Mouse (Mus musculus): ENCODE data around the gene Crabp2.

Crabp2 gene

DNA sequence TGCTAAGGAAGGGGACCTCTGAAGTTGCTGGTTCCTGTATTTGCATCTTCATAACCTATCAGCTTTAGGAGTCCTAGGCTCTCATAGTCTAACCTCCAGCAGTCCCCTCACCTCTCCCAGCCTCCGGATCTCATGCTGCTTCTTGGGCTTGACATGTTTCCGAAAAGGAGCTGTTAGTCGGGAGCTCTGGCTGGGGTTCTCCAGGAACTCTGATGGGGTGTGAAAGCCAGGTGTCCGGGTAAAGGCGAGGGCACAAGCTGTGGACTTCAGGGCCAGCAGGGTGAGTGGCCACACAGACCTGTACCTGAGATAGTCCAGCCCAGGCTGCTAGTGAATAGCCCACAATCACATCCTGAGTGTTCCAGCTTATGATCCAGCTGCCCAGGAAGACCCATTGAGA, 21.0 kb upstream of the Crabp2 start:
- no peak for DNase-seq (ENCODE audit: low read depth, low spot score)

DNA sequence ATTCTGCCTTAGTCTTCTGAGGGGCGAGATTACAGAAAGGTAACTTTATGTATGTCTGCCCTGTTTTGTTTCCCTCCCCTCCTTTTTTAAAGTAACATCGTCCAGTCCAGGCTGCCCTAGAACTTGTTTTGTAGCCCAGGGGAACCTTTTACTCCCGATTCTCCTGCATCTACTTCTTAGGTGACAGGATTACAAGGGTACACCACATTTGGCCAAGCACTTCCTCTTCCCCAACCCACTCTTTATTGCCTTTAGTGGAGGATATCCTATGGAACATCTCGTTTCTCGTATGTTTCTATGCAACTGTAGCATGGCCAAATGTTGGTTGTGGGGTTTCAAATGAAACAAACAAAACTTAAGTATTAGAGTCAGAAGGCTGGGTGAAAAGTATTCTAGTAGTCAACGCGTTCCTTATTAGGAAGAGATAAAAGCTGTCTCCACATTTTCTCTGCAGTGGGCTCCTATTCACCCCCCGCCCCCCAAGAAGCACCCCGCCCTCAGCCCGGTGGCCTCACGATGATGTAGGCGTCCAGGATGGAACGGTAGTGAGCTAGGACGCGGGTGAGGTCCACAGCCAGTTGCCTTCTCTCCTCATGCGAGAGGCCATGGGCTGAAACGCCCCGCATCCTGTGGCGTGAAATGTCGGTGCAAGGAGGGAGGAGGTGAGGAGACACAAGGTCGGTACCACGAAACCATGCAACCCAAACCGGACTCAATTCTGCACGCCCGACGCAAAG, 19.0 kb upstream of the Crabp2 start:
- no peak for DNase-seq (ENCODE audit: low read depth, low spot score)

DNA sequence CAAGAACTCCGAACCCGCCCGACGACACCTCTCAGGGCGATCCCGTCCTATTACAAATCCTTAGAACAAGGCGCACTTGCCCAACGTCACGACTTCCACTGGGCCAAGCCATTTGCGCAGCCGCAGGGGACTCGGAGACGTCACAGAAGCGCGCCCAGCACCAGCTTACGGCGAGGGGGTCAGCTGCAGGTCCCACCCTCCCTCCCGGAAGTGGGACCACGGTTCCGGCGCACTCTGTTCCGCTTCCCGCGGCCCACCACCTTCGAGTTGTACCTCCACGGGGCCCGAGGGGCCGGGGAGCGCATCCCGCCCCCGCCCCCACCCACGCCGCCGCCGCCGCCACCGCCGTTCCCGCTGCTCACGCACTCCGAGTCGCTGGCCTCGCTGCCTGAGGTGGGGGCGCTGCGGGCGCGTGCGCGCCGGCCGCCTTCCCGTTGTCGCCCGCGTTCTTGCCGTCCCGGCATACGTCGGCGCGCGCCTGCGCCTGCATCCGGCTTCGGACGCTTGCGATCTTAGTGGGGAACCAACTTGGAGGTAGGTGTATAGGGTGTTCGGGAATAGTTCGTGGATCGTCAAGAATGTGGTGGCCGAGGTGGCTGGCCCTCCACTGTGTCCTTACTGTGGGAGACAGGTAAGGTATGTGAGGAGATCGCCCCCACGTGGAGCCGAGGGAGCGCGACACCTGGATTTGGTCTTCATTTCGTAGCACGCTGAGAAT, 18.2 kb upstream of the Crabp2 start, which contains the start of the genes Isg20l2 and Rrnad1:
Gene Isg20l2, plus strand, starts transcription at position 237 of the 718 bp plus-strand sequence.
Gene Rrnad1, minus strand, starts transcription at position 640 of the 718 bp plus-strand sequence.
- peak; percentile 98 for DNase-seq (ENCODE audit: low read depth, low spot score)

DNA sequence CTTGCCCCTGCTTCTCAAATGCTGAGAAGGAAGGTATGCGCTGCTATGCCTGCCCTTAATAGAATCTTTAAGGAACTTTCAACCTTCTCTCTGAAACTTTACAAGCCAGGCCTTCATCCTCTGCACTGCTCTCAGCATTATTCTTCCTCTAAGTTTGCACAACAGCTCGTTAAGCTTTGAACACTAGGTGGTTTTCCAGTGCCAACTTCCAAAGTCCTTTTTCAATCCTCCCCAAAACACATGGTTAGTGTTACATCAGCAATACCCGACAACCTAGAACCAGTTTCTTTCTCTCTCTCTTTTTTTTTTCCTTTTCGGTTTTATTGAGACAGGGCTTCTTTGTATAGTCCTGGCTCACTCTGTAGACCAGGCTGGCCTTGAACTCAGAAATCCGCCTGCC, 14.4 kb upstream of the Crabp2 start:
- no peak for DNase-seq (ENCODE audit: low read depth, low spot score)

DNA sequence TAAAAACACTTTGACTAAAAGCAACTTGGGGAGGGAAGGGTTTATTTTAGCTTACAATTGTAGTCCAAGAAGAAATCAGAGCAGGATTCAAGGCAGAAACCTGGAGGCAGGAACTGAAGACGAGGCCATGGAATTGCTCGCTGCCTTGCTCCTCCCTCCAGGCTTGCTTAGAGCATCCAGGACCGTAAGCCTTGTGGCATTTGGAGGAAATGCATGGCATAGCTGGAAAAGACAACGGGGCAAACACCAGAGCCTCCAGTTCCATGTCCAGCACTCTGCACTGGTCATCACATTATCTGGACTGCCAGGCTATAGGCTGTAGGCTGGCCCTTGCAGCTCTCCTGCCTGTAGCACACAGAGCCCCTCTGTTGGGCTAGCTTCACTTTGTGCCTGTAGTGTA, 14.0 kb upstream of the Crabp2 start:
- DNase-seq (ENCODE audit: low read depth, low spot score), result no peak

DNA sequence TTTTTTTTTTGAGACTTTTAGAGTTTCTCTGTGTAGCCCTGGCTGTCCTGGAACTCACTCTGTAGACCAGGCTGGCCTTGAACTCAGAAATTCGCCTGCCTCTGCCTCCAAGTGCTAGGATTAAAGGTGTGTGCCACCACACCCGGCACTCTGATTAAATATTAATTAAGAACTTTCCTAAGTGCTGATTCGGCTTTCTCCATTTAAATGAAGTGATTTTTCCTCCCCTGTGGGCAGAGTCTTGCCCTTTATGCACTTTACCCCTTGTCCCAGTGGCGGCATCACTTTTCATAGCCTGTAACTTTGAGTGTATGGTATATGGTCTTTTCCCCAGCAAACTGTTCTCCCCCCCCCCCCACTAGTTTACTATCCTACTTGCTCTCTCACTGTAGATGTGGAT, 13.3 kb upstream of the Crabp2 start:
- DNase-seq (ENCODE audit: low read depth, low spot score), result no peak

DNA sequence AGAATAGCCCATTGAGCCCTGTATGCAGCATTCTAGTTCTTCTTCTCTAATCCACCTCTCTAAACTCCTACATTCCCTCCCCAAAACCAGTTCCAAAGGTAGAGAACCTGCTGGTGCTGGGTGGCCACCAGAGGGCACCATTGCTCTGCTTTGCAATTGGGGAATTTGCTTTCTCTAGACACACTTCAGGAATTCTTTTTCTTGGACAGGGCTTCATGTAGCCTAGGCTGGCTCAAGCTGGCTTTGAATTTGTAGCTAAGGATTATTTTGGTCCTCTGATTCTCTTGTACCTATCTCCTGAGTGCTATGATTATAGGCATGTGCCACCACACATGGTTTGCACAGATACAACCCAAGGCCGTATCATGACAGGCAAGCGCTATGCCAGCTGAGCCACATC, 12.7 kb upstream of the Crabp2 start:
- peak; percentile 79 for DNase-seq (ENCODE audit: low read depth, low spot score)

DNA sequence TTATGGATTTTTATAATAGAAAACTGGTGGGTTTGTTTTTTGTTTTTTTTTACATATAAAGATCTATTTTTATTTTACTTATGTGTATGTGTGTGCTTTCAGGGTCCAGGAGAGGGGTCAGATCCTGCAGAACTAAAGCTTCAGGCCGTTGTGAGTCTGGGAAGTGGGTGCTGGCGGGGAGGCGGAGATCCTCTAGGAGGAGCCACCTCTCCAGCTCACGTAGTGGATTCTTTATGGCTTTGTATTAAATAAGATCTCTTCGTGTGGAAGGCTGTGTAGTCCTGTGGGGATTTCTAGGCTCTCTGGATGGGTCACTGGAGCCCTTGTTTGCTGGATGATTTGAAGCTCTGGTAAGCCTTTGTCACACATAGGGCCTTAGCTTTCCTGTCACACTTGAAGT, 7.9 kb upstream of the Crabp2 start:
- DNase-seq (ENCODE audit: low read depth, low spot score), result no peak

DNA sequence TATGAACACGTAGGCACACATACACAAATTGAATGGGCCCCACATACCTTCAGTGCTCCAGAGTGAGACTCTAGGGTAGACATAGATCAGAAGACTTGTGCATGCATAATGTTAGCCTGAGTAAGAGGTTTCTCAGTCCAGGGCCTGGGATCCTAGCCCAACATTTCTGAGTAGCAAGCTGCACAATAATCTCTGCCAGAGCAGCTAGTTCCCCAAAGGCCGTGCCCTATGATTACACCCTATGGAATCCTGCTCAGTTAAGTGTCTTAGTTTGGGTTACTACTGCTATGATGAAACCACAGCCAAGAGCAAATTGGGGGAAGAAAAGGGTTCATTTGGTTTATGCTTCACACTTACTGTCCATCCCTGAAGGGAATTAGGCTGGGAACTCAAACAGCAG, 6.0 kb upstream of the Crabp2 start:
- DNase-seq (ENCODE audit: low read depth, low spot score), result no peak

DNA sequence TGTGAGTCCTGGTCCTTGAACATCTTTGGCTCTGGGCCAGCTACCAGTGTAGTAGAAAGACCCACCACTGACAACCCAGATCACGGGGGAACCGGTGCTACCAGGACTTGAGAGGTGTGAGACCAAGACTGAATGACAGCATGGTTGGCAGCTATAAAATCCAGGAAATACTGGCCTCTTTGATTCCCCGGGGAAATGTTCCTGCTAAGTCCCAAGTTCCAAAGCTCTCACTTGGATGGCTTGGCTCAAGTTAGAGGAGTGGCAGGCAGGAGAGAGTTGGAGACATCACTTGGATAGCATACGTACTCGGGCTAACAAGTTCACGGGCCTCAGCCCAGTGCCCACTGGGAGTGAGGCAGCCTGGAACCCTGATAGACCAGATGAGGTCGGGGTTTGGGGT, 4.9 kb upstream of the Crabp2 start:
- no peak for DNase-seq (ENCODE audit: low read depth, low spot score)

DNA sequence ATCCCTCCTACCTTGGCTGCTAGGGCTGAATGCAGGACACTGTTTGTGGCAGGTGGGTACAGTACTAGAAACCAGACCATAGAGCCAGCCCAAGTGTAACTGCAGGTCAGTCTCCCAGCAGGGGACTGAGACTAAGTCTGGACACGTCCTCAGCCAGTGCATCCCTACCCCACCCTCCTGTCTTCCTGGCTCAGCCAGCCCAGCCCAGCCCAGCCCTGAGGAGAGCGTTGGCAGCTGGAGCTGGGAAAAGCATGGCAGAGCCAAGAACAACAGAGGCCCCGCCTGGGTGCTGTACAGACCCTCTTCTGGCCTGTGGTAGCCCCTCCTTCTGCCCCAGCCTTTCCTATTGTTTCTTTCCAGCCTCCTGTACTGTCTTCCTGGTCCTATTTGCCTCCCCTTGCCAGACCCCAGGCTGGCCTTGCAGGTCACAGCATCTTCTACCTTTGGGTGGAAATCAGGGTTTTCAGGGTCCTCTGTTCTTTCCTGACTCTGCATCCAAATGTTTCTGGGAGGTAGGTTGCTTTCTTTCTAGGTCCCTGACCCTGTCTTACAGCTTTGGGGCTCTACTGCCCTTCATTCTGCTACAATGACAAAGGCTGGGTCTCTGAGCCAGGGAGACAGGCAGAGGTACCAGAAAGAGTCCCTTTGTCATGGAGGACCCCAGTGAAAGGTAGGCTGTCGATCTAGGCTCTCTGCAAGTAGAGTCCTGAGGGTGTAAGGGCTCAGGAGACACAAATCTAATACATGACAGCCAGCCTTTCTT, 3.4 kb upstream of the Crabp2 start:
- no peak for DNase-seq (ENCODE audit: low read depth, low spot score)

DNA sequence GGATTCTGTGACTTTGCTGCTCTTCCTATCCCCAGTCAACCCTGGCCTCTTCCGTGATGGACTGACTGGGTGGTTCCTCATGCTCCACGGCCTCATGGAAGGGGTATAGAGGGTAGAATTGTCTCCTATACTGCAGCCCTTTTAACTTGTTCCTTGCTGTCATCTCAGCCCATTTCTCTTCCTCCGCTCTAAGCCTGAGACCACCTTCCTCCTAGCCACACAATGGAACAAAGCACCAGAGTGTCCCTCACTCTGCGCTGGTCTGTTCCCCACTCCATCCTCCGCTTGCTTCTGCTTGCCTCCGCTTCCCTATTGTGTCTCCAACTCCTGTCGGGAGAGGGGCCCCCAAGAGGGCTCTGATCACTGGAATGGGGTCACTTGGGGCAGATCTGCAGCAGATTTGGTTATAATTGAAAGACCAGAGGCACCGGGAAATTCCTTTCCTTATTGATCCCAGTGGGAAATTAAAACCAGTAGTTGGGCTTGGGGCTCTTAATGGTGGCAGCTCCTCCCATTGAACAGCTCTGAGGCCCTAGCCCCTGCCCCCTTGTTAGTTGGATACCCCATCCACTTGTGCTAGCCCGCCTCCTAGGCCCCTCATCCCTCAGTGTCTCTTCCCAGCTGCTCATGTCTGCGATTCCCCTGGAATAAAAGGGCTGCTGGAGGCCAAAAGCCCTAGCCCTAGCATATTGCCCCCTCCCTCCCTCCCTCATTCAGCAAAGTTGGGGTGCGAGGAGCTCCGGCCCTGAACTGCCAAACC, 2.5 kb upstream of the Crabp2 start:
- DNase-seq (ENCODE audit: low read depth, low spot score), result no peak

DNA sequence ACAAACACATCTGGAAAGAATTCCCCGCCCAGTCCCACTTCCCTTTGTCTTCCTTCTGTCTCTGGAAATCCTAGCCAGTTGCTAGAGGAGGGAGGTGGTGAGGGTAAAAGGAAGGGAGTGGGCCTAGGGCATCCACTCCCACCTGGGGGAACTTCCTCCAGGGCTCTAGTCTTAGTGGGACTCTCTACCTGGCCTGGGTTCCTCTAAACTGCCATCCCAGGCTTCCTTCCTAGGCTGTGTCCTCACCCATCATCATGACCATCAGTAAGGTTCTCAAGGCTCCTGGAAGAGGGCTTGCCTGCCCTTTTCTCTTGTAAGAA, 2.0 kb upstream of the Crabp2 start:
- no peak for DNase-seq (ENCODE audit: low read depth, low spot score)

DNA sequence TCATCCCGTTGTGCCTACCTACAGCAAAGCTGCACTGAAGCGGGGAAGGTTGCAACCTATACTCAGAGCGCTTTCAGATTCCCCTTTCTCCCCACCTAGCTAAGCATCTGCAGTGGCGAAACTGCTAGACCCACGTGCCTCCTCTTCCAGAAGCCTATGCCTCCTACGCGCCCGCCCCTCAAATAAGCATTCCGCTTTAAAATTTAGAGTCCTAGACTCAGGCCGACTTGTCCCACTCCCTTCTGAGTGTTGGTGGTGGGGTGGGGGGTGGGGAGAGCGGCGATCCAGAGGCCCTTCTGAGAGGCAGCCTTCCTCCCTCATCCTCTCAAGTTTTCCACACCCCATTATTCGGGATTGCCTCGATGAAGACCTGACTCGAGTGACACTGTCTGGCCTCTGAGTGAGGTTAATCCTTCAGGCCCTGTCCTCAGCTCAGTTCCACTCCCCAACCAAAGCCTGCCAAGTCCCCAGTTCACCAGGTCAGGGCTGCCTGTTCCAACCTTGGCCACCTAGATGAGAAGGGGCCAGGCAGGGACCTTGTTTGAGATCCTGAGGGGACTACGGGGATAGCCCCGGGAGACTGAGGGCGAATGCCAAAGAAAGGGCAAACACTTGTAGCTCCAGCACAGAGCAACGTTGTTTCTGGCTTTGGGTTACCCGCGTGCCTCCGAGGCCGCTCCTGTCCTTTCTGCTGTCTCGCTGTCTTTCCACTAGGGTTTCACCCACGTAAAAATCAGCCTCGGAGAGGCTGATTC, 1.2 kb upstream of the Crabp2 start:
- DNase-seq (ENCODE audit: low read depth, low spot score), result no peak

DNA sequence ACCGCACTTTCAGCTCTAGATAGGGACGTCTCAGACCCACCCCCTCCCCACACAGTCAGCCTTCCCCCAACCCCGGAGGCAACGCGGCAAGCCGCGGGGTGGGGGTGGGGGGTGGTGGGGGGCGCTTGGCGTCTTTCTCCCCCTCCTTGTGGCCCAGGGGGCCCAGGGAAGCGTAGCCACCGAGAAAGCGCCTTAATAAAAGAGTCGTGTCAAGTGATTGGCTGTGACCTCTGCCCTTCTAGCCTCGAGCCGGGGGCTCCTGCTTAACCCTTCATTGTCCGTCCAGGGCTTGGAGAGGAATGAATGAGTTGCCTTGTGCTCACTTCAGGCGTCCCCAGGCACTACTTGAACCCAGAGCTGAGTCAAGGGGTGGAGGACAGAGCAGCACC, 661 bp upstream of the Crabp2 start:
- DNase-seq (ENCODE audit: low read depth, low spot score), result peak; percentile 53

DNA sequence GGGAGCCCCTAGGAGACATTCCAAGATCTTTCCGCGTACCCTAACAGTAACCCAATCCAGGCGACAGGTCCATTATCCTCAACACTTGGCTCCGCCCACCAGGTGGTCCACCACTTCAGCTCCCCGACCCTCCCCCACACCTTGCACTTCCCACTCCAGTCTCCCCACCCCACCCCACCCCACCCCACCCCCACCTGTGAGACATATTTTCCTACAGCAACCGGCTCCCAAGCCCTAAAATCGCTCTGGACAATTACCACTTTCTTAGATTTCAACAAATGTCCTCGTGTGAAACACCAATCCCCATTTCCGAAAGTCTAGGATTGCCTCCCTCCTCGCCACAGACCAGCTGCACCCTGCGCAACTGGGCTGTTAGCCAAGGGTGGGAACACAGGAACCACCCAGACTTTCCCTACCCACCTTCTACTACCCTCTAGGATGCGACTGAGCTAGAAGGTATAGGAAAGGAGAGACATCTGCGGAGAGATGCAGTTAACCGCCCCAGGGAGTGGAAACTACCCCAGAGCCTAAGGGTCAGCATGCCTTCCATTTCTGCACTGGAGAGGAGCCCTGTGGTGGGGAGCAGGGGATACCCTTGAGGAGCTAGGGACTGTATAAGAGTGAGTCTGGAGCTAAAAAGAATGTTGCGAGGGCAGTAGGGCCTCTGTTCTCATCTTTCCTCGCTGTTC, 944 bp downstream of the Crabp2 start:
- no peak for DNase-seq (ENCODE audit: low read depth, low spot score)

DNA sequence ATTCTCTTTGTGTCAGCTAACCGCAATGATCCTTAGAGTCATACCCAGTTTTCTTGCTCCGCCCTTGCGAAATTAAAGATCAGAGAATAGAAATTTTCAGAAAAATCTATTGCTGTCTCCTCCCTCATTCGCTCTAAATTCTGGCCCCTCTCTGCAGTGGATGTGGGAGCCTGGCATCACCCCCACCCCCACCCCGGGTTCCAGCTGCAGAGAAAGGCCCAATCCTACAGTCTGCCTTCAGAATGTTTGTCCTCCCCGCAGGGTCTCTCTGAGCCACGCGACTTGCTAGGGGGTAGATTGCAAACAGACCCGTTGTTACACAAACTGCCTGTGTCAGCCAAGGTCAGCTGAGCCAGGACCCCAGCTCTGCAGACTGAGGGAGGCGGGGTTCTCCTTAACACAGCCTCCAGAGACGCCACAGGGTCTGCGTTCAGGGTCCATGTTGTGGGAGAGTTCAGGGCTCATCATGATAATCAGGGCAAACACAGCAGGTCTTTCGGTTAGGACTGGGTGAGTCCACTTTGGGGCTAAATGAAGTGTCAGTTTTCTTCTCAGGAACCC, 1.6 kb downstream of the Crabp2 start:
- peak; percentile 64 for DNase-seq (ENCODE audit: low read depth, low spot score)

DNA sequence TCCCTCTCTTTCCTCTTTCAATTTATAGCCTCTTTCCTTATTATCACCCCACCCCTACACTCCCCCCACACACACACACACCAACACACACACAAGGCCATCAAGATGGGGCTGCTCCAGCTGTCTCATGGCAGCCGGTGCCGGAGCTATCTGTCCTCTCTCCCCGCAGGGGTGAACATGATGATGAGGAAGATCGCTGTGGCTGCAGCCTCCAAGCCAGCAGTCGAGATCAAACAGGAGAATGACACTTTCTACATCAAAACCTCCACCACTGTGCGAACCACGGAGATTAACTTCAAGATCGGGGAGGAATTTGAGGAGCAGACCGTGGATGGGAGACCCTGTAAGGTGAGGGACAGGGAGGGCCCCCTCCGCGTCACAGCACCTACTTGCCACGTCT, 3.5 kb downstream of the Crabp2 start:
- no peak for DNase-seq (ENCODE audit: low read depth, low spot score)

DNA sequence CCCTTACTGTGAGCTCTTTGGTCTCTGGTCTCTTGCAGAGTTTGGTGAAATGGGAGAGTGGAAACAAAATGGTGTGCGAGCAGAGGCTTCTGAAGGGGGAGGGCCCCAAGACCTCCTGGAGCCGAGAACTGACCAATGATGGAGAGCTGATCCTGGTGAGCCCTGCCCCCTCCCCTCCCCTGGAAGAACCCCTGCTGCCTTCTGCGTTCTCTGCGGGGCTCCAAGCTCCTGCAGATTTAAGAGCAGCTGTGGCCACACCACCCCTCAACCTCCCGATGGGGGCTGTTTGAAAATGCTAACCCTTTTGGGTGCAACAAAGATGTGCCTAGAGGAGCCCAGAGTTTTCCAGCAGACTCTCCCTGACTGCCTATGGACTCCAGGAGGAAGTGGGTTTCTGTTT, 4.0 kb downstream of the Crabp2 start:
- no peak for DNase-seq (ENCODE audit: low read depth, low spot score)

DNA sequence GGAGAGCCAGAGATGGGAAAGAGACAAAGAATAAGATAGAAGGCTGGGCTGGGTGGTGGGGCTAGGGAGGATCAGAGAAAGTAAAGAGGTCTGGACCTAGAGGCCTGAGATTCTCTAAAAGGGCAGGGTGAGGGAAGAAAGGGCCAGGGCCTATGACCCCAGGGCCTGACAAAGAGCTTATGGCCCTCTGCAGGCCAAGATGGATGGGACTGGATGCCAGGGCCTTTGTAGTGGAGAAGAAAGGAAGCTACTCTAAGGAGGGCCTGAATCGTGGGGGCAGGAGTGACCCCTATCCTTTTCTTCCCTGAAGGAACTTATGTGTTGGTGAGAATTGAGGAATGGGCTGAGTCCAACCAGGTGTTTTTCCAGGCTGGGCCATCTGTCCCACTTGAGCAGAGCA, 9.6 kb downstream of the Crabp2 start:
- DNase-seq (ENCODE audit: low read depth, low spot score), result no peak

All from ES-CJ7 (cell line).